Mouse (Mus musculus): ENCODE results near the gene Tent5a.

The Tent5a gene

DNA sequence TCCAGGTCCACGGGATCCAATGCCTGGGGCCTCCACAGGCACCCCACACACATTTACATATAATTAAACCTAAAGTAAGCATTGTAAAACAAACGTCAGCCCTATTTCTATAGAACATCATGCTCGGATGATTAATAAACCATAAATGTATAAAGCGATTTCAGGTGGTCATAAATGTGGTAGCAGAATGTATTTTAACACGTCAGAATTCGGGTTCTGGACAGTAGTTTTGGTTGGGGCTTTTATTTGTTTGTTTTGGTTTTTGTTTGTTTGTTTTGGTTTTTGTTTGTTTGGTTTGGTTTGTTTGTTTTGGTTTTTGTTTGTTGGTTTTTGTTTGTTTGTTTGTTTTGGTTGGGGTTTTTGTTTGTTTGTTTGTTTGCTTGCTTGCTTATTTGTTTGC is 14.7 kb downstream of the Tent5a start, which contains the start of gene Gm11114:
Gene Gm11114 (plus strand): TSS at position 301 of the 400 bp plus-strand sequence.
- no peak for DNase-seq (ENCODE audit: low spot score in 2 of 2)

DNA sequence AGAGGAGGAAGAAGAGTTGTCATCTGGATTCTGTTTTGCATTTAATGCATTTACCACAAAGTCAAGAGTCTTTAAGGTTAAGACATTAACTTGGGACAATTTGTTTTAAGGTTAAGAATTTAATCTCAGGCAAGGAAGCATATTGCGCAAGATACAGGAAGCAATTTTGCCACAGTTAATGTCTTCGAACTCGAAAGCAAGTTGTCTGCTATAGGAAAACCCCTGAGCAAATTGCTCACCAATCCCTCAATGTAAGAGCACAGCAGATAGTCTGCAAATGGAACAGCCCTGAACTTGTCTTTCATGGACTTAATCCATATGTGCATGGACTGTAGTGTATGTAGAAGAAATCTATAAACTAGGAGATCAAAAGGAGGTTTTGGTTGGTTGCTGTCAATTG is 23.8 kb downstream of the Tent5a start:
- no peak for DNase-seq (ENCODE audit: low spot score in 2 of 2)

DNA sequence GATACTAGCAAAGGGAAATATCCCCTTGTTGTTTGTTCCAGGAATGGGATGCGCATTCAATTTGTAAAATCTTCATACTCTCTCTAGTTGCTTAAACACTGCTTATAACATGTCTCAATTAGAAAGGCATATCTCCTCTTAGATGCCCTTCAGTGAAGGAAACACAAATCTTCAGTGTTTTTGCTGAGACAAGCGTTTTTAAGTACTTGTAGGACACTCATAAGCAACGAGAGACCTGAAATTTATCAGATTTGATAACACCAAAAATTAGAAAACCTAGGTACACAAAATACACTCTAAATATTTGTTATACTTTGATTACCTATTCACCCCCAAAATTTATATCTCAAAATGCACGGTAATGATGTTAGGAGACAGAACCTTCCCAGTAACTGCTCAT is 24.3 kb downstream of the Tent5a start:
- DNase-seq (ENCODE audit: low spot score in 2 of 2), result no peak

DNA sequence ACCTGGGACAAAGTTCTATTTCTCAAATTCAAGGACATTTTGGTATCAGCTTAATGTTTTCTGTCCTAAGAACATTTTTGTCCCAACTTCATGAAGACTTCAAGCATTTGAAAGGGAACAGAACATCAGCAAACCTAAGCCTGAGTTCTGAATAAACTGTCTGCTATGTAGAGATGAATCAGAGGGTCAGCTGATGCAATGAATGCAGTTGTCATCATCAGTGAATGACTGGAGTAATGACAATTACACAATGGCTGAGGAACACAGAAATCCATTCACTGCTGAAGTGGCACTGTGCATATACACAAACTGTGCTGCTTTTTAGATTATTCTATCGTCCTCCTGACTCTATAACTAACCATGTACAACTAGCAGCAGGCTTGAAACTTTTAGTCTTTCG is 53.0 kb downstream of the Tent5a start:
- DNase-seq (ENCODE audit: low spot score in 2 of 2), result no peak

All from right cerebral cortex, postnatal 10 days (tissue).